Mouse (Mus musculus) ES-Bruce4 (cell line): ENCODE data around the gene Prom2.

Source experiments
- CTCF ChIP-seq: IDR thresholded peaks from one replicate; pipeline ENCODE4 v1.8.1; 2011; ENCODE audit warnings: low read depth, low read length
- POLR2A ChIP-seq: IDR thresholded peaks from one replicate; pipeline ENCODE4 v1.8.1; 2011; ENCODE audit warnings: low read length; ENCODE audit not compliant: insufficient read depth

DNA sequence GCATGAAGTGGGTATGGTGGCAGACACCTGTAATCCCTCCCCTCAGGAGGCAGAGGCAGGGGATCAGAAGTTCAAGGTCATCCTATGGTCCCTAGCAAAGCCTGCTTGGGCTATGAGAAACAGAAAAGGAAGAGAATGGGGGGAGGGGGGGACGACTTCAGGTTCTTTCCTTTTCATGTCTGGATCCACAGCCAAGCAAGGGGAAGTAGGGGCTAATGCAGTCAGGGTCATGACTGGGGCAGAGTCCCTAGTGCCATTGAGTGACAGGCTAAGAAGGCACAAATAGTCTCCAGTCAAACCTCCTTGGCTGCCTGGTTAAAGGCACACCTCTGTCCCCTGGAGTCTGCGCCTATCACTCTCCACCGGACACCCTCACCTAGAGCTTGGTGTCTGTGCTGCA is 22.4 kb downstream of the Prom2 start:
- no peak for TF ChIP-seq CTCF
- no peak for TF ChIP-seq POLR2A
